In genomic region chr3:152288740-152289139, GRCm38 (mm10) we compare ENCODE assay signal across 15 mouse cellular contexts. TPM values are rescaled to one million over a fixed set of nuclear protein-coding genes. Genes with fewer than 3 reads are reported as not detected.
DNase-seq lines count a peak whose midpoint lies in the region; ATAC-seq lines count a peak whose summit lies in the region.
"Had no signal": no experiment of that assay in that cellular context is flagged by ENCODE, and none has a peak within 500 bp of the region (broad histone marks: within the 10 kb centered on the region; RNA-seq: fewer than 3 reads in every experiment).

No protein-coding gene starts in this region.

- H3K4me2 ChIP-seq in lung, embryonic 16.5 days (ENCODE audit: low read depth, low read length) = no peak overlapping the region
- H3K4me2 ChIP-seq: forebrain, embryonic 15.5 days; heart, embryonic 13.5 days; liver, embryonic 12.5 days had no signal

- peak overlapping the region; percentile 12; the same call in 1 of the 2 replicates for H3K27ac ChIP-seq in lung, embryonic 16.5 days (ENCODE audit: low read length)
- H3K27ac ChIP-seq: forebrain, embryonic 15.5 days; heart, embryonic 13.5 days; liver, embryonic 12.5 days; macrophage had no signal

- peak; percentile 42 for DNase-seq in cerebellum, postnatal 14 days
- no peak for DNase-seq in cerebellum, postnatal 36 days
- no peak for DNase-seq in lung, postnatal 14 days
- peak; percentile 65 for DNase-seq in gastrocnemius, postnatal 14 days
- peak; percentile 64 for DNase-seq in kidney, postnatal 14 days
- DNase-seq in urinary bladder, postnatal 4 days (ENCODE audit: low spot score in 2 of 2) = no peak
- no peak for DNase-seq in thymus, postnatal 25 days
- DNase-seq: spleen, adult 18-20 months; thymus, adult 18-20 months had no signal

- no peak for ATAC-seq in lung, embryonic 16.5 days (ENCODE audit: low read depth)
- ATAC-seq: forebrain, embryonic 15.5 days; intestine, embryonic 16.5 days; liver, embryonic 12.5 days had no signal

- peaks cover 11% of the 10 kb centered on the region; the same call in 1 of the 2 replicates for H3K4me1 ChIP-seq in lung, embryonic 16.5 days (replicated peaks; ENCODE audit: control insufficient read depth, insufficient read depth, low read length)
- H3K4me1 ChIP-seq: forebrain, embryonic 15.5 days; liver, embryonic 12.5 days had no signal

- intact Hi-C loops in gastrocnemius, postnatal 14 days (cut with DNase I; ENCODE audit: low total_unique reads) = no loop called here

- no peaks in the 10 kb centered on the region for H3K27me3 ChIP-seq in lung, embryonic 16.5 days (ENCODE audit: control insufficient read depth, insufficient read depth, low read depth, low read length)
- H3K27me3 ChIP-seq: forebrain, embryonic 15.5 days; heart, embryonic 13.5 days; liver, embryonic 12.5 days had no signal

- H3K9me3 ChIP-seq in lung, embryonic 16.5 days (ENCODE audit: control insufficient read depth, low read length) = no peaks in the 10 kb centered on the region
- H3K9me3 ChIP-seq: forebrain, embryonic 15.5 days; heart, embryonic 13.5 days; liver, embryonic 12.5 days had no signal

- no peak overlapping the region for H3K4me3 ChIP-seq in lung, embryonic 16.5 days (ENCODE audit: low read length)
- H3K4me3 ChIP-seq: forebrain, embryonic 15.5 days; heart, embryonic 13.5 days; liver, embryonic 12.5 days had no signal

- 69% methylated on average over 4 of the region's 4 CpGs for WGBS in lung, embryonic 16.5 days

- no peaks in the 10 kb centered on the region; the same call in none of the 2 replicates for H3K36me3 ChIP-seq in lung, embryonic 16.5 days (ENCODE audit: control insufficient read depth, insufficient read depth, low read length)

- H3K9ac ChIP-seq in lung, embryonic 16.5 days (ENCODE audit: low read length) = no peak overlapping the region
- H3K9ac ChIP-seq: forebrain, embryonic 15.5 days; heart, embryonic 13.5 days; liver, embryonic 12.5 days had no signal

RNA-seq across cellular contexts. Expression of gene Nexn, which starts 22.6 kb away (rescaled TPM):
- 64.1 and 79.2 TPM in 2 replicates for polyA plus RNA-seq in lung, embryonic 16.5 days (2015; fragmentation: Nextera tagmentation; extraction: Ambion mirVana)
- 100 to 1,000 TPM; 323 to 367 TPM for total RNA-seq in gastrocnemius, postnatal 14 days (2021)

RNA-seq across cellular contexts. Expression of gene Miga1, which starts 51.5 kb away (rescaled TPM):
- polyA plus RNA-seq in lung, embryonic 16.5 days (2015; fragmentation: Nextera tagmentation; extraction: Ambion mirVana) = 14.7 and 15.7 TPM in 2 replicates
- 1 to 10 TPM; 3.7 to 4.1 TPM for total RNA-seq in gastrocnemius, postnatal 14 days (2021)

RNA-seq across cellular contexts. Expression of gene Usp33, which starts 57.5 kb away (rescaled TPM):
- 57.6 and 58.4 TPM in 2 replicates for polyA plus RNA-seq in lung, embryonic 16.5 days (2015; fragmentation: Nextera tagmentation; extraction: Ambion mirVana)
- total RNA-seq in gastrocnemius, postnatal 14 days (2021) = 10 to 100 TPM; 18.2 to 21.3 TPM

Comparison
In these comparisons a context has a peak if more than half of its experiments do, and no peak if none do; other contexts are left out.
1. DNase-seq: peak in cerebellum, postnatal 14 days (2 of 2), gastrocnemius, postnatal 14 days (single experiment) and kidney, postnatal 14 days (single experiment); none in cerebellum, postnatal 36 days (0 of 2), lung, postnatal 14 days (single experiment), urinary bladder, postnatal 4 days (0 of 2) and thymus, postnatal 25 days (single experiment).